Mouse (Mus musculus) retina, postnatal 7 days (tissue): ENCODE data around the gene Vdac2.

Source experiments
- DNase-seq: peaks from one replicate; pipeline ENCODE4 v3.0.0-alpha.2; 2012; ENCODE audit warnings: low read depth, low spot score

Vdac2 gene

DNA sequence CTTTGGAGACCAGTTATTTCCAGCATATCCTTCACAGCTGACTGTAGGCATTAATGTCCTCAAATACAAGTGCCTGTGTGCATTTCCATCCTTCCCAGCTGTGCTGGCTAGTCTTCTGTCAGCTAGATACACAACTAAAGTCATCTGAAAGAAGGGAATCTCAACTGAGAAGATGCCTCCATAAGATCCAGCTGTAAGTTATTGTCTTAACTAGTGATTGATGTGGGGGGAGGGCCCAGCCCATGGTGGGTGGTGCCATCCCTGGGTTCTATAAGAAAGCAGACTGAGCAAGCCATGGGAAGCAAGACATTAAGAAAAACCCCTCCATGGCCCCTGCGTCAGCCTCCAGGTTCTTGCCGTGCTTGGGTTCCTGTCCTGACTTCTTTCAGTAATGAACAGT lies at the start of gene Vdac2:
Vdac2 (plus strand) TSS at position 301 of the 400 bp plus-strand sequence.
- no peak for DNase-seq

DNA sequence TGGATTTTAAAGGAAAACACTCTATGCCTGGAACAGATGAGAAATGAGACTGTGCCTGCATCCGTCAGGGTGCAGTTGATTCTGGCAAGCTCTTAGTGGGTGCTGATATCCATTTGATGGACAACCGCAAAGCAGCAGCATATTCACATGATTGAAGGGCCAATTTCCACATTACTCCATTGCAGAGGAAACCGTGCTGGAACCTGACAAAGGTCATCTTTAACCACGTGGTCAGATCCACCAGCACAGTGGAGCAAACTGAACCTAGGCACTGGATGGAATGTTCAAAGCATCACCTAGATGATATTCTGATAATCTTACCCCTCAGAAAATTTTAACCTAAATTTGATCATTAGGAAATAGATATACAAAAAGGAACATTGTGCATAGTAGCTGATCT lies 48.8 kb upstream of the Vdac2 start:
- DNase-seq = no peak

DNA sequence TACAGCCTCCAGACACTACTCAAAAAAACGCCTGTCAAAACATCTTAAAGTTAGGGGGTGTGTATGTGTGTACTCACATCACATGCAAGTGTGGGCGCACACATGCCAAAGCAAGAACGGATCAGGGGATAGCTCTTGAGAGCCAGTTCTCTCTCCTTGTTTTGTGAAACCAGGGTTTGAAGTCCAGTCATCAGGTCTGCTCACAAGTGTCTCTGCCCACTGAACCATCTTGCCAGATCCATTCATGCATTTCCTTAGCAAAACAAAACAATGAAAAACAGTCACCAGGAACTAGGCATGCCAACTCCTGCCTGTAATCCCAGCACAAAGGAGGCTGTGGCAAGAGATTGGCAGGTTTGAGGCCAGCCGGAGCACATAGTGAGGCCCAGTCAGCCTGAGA lies 38.5 kb upstream of the Vdac2 start:
- no peak for DNase-seq

DNA sequence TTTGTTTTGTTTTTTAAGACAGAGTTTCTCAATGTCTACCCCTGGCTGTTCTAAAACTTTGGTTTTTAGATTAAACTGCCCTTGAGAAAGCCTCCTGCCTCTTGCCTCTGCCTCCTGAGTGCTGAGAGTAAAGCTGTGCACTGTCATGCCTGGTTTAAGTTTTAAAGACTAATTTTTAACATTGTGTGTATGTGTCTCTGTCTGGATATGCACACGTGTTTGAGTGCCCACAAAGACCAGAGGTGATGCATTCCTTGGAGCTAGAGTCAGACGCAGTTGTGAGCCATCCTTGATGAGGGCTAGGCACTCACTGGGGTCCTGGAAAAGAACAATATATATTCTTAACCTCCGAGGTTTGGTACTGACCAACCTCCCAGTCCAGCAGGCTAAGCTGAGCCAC lies 37.7 kb upstream of the Vdac2 start:
- no peak for DNase-seq

DNA sequence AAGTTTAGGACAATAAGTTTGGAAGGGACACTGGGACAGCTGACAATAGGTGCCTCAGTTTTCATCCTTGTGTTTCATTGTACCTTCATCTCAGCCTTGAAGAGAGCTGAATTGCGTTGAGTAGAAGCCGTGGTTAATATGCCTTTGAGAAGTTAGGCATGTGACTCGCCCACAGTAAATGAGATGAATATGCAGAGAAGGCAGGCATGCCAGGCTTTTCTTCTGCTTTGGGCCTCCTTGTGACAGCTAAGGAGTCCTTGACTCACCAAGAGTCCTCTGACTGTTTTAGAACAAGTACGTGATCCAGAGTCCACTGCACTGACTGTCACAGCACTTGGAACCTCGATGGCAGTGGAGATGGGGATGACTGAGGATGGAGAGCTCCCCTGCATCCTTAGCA lies 36.9 kb upstream of the Vdac2 start:
- no peak for DNase-seq

DNA sequence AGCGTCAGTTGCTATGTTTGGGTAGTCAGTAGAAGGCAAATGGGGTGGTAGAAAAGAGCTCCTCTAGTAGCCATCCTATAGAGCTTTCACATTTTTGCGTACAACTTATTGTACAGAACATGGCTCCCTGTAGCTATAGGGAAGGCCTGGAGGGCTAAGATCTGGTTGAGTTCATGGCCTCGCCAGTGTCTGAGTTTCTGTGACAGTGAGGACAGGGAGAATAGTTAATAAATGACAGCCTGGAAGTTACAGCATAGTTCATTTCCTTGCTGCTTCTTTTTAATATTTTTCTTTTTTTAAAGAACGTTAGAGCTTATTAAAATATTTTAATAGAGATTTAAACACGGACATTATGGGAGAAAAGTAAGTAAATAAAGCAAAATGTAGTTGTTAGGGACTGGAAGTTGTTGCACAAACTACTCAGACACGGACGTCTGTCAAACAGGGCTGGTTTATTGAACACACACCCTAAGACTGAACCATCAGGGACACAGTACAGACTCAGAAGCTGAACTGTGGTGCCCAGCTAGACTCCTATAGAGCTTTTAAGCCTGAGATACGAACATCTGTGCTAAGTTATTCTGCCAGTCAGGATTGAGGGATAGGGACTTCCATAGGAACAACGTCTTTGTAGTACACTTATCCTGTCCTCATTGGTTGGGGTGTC lies 34.3 kb upstream of the Vdac2 start:
- DNase-seq = no peak

DNA sequence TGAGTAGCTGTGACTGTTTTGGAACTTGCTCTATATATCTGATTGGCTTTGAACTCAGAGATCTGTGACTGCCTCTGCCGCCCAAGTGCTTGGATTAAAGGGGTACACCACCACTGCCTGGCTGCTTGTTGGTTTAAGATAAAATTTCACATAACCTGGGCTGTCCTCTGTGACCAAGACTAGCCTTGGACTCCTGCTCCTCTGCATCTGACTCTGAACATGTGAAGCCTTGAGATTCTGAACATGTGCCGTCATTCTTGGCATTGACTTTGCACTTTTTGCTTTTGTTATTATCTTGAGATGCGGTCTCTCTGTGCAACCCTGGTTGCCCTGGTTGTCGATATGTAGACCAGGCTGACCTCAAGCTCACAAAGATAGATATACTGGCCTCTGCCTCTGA lies 33.3 kb upstream of the Vdac2 start:
- DNase-seq = no peak

DNA sequence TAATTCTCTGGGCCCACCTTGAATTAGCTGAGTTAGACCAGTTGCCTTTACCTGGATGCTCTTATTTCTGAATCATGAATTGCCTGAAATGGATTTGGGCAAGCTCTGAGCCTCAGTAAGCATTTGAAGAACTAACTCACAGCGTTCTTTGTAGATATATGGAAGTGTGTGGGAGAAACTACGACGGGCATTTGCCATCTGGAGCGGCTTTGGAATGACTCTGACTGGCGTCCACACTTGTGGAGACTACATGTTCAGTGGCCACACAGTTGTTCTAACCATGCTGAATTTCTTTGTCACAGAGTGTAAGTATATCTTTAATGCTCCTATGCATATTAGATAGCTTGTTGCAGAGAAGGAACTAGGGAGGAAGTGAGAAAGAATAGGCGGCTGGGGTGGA lies 32.8 kb upstream of the Vdac2 start:
- DNase-seq = no peak

DNA sequence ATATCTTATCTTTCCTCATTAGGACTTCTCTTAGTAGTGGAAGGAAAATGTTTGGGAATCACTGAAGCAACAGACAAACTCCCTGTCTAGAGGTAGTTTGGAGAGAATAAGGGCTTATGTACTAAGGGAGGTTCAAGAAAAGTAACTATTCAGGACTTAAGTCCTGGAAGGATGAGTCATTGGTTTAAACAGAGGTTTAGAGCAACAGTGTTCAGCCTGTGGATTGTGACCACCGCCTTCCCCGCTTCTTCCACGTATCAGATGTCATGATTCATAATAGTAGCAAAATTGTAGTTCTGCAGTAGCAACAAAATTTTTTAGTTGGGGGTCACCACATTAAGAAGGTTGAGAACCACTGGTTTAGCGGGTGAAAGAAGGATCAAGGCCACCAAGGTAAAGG lies 24.4 kb upstream of the Vdac2 start:
- DNase-seq = no peak

DNA sequence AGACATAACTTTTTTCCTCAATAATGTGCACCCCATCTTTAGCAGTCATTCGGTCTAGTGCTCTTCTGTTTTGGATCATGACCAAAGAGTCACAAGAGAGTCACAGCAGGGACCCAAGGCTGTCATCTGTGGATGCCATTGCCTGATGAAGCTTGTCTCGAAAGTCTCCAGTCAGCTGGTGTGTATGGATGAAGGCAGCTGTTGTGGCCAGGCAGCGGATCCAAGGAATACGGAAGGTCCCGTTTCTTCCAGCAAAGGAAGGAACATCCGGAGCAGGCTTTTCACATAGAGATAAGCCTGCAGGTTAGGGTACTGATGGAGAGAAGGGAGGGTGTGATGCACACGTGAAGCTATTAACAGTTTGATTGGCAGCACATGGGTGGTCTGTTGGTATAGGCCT lies 23.4 kb upstream of the Vdac2 start:
- no peak for DNase-seq

DNA sequence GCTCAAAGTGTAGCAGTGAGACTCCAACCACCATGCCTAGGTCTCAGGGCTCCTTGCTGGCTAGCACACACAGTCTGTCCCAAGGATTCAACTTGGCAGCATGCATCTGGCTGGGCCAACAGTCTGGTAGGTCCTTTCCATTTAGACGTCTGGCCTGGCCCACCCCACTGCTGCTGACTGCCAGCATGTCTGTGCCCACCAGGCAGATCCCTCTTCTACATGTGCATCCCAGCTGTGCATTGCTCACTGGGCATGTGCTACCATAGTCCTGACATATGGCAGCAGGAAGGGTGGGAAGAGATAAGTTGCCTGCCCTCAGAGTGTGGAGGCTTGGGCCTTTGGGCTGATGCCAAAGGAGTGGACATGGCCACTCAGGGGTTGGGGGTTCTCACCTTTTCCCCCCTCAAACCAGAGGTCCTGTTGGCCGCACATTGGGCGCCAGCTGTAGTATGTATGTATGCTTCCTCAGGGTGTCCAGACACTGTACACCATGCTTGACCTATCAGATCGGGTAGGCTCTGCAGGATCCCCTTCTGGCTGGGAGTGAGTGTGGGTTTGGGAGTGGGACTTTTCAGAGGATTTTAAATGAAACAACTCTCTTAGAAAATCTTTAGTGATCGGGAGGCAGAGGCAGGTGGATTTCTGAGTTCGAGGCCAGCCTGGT lies 22.4 kb upstream of the Vdac2 start:
- no peak for DNase-seq

DNA sequence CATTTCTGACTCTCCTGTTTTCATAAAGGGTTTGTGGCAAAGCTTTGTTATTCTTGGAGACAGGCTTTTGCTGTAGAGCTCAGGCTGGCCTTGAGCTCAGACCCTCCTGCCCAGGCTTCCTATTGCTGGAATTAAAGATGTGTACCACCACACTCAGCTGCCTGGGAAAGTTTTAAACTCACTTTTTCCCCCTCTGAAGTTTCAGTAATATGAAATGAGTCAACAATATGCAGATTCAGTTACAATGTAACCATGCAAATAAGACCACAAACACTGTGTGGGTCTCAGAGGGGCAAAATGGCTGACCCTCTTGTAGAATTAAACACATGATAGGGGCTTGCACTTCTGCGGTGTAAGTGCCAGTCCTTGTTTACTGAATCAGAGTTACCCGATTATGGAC lies 18.8 kb upstream of the Vdac2 start:
- DNase-seq = no peak

DNA sequence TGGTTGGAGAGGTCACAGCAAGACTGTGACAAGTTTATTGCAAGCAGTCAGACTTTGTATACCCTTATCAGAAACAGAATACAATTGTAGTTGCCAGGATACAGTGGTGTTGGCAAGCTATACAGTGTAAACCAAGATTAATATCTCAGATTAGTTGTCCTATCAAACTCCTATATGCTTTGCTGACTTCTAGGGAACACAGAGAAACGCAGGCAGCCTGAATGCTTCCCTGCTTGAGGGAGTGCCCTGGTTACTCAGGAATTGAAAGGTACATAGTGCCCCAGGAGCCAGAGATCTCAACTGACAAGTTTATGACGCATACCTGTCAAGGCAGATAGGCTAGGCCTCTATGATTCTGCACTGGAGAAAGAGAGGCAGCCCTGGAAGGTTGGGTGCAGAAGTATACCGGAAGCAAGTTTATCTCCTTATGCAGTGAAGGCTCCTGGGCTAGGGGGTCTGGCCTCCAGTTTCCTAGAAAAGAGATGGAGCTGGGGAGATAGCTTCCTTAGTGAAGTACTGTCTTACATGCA lies 18.3 kb upstream of the Vdac2 start:
- no peak for DNase-seq

DNA sequence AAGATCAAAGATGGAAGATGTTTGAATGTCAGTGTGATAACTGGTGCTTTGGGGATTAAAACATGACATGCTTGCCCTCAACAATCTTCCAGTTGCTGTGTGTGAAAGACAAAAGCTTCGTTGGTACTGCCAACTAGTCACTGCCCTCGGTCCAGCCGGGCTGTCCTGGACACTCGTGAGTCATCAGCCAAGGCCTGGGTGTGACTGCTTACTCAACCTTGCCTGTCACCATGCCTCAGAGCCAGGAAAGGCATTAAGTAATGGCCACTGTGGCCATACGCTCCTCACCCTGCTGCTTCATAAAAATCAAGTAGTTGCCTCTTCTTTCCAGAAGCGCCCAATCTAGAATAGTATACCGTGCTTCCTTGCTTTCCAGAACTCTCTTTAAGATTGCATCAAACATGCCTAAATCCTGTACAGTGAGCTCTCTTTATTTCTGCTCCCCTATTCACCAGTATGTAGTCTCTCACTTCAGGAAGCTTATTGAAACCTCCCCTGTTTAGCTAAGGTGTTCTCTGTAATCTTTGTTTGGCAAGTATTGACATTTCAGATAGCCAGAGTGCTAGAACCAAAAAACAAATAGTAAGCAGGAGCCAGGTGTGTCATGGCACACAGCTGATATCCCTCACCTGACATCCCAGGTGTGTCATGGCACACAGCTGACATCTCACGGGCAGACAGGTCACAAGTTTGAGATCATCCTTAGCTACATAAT lies 16.7 kb upstream of the Vdac2 start:
- no peak for DNase-seq

DNA sequence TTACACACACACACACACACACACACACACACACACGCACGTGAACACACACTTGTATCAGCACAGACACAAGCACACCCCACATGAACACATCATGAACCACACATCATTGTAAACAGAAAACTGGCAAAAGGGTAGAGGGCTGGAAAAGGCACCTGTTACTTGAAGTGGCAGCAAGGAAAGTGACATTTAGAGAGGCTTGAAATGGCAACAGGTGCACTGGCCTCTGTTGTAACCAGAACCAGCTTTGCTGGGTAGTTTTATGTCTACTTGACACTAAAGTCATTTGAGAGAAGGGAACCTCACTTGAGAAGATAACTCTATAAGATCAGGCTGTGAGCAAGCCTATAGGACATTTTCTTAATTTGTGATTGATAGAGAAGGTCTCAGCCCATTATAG lies 15.6 kb upstream of the Vdac2 start:
- DNase-seq = no peak

DNA sequence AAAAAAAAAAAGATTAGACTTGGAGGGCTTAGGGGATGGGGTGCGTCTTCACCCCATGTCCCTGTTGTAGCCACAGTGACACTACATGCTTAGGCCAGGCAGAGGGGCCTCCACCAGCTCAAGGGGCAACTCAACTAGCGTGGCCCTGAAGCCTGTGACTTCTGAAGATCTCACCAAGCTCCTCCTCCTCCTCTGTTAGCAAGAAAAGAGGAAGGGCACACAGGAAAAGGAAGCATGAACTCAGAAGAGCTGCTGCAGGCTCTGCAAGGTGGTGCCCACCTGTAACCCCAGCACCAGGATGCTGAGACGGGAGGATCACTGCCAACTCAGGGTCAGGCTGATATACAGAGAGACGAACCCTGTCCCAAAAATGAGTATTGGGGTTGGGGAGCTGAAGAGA lies 13.7 kb upstream of the Vdac2 start:
- no peak for DNase-seq

DNA sequence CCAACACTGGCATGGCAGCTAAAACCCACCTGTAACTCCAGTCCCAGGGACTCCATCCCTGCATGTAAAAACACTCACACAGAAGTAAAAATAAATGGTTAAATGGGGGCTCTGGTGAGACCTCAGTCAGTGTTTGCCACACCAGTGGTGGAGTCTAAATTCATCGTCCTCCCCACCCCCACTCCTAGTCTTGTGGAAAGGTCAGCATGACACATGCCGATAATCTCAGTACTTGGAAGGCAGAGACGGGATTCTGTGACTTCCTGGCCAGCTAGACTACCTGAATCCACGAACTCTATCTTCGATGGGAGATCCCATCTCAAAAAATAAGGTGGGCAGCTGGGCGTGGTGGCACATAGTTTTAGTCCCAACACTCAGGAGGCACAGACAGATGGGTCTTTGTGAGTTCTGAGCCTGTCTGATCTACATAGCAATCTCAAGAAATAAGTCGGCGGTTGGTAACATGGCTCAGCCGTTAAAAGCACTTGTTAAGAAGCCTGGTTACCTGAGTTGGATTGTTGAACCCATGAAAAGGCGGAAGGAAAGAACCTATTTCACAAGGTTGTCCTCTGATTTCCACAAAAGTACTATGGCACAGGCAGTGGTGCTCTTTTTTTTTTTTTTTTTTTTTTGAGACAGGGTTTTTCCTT lies 13.2 kb upstream of the Vdac2 start:
- DNase-seq = no peak

DNA sequence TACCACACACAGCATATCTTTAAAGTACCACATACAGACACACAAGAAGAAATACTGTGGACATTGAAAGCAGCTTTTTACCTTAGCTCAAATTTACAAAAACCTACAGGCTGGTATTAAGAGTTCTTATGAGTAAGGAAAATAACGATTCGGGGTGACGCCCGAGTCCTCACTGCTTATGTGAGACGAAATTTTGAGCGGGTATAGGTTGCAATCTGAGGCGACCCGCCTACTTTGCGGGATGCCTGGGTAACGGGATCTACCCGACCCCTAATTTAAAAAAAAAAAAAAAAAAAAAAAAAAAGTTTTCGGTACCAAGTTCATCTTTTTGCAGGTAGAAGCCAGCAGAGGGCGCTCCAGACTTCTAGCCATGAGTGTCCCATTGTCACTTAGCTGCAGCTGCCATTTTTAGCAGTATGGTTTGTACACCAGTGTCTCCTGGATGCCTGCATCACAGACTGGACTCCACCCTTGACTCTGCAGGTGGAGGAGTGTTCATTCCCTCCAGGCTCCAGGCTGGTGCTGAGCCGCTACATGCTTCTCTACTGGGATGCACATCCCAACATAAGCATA lies 12.4 kb upstream of the Vdac2 start:
- DNase-seq = peak; percentile 37

DNA sequence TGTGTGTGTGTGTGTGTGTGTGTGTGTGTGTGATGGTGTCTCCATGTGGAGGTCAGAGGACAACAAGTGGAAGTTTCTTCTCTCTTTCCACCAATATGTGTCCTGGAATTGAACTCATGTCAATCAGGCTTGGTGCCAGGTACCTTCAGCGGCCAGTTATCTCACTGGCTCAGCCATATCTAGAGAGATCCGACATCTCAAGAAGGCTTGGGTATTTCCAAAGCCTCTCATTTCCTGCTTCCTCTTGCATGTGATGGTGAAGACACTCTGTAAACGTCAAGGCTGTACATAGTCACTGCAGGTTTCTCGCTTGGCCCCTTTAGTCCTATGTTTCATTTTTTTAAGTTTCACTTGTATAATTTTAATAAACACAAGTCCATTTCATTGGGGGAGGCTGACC lies 11.8 kb upstream of the Vdac2 start:
- no peak for DNase-seq

DNA sequence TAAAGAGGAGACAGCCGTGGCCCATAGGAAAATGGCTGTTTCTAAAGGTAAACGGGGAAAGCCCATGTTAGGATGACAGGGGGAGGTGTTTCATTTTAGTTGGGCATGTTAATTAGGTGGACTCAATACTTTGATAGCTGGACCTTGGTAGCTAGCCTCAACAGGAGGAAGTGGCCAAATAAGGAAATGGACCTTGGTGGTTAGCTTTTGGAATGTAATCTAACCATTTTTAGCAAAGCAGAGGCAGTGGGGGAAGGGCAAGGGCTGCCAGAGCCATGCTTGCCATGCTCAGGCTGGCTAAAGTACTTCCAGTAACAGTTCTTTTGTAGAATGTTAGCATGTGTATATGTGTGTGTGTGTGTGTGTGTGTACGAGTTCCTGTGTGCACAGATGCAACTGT lies 11.2 kb upstream of the Vdac2 start:
- DNase-seq = no peak

DNA sequence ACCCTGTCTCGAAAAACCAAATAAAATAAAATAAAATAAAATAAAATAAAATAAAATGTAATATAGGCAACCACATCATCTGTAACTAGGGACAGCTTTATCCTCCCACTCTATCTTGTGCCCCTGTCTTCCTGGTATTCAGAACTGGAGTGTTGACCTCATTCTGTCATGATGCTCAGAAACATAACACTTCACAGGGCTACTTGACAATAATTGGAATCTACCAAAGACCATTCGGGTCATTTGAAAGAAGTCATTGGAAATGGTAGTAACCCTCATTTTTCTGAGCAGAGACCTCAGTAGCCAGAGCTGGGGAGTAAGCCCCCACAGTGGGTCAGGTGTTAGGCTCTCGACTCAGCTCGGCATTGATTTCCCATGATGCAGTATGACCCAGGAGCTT lies 10.4 kb upstream of the Vdac2 start:
- no peak for DNase-seq

DNA sequence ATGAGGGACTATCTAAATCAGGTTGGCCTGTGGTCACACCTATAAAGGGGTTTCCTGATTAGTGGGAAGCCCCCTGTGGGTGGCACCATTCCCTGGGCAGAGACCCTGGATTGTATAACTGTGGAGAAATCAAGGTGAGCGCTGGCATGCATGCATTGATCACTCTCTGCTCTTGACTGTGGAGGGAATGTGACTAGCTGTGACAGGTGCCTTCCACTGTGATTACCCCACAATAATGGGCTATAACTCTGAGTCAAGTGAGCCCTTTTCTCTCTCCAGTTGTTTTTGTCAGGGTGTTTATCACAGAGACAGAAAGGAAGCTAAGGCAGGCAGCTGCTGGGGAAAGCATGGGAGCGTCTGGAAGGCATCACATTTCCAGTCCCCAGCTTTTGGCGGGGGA lies 8.8 kb upstream of the Vdac2 start:
- DNase-seq = no peak
